Mouse (Mus musculus) hindbrain, embryonic 11.5 days (tissue): ENCODE data around the gene Mrps18b. TPM values are rescaled to one million over a fixed set of nuclear protein-coding genes. Genes with fewer than 3 reads are reported as not detected.

Experiments
- ATAC-seq: fragments of 200-750 bp; cut with Nextera tagmentation; 2 replicates; pipeline ENCODE4 v1.8.0; 2017; ENCODE audit warnings: mild to moderate bottlenecking, moderate TSS enrichment, moderate library complexity; ENCODE audit not compliant: low FRiP score
- DNase-seq: peaks from one replicate; pipeline ENCODE4 v3.0.0-alpha.2; 2015; ENCODE audit warnings: low spot score
- H3K27ac ChIP-seq: fragments of 300-500 bp; sonication (generic); 2 replicates; pipeline ENCODE4 v1.5.1; 2014; ENCODE audit warnings: mild to moderate bottlenecking, low read depth, low read length
- H3K27me3 ChIP-seq: fragments of 300-500 bp; sonication (generic); 2 replicates; pipeline ENCODE4 v1.6.1; 2014; ENCODE audit warnings: mild to moderate bottlenecking, low read length, moderate library complexity, mixed read lengths; ENCODE audit not compliant: control insufficient read depth, insufficient read depth
- H3K36me3 ChIP-seq: fragments of 300-500 bp; sonication (generic); 2 replicates; pipeline ENCODE4 v1.6.1; 2014; ENCODE audit warnings: mild to moderate bottlenecking, low read length, moderate library complexity, mixed read lengths; ENCODE audit not compliant: control insufficient read depth, insufficient read depth
- H3K4me1 ChIP-seq: fragments of 300-500 bp; sonication (generic); replicated peaks from 2 replicates; pipeline ENCODE4 v1.6.1; 2014; ENCODE audit warnings: low read length, mixed read lengths; ENCODE audit not compliant: control insufficient read depth, insufficient read depth
- H3K4me2 ChIP-seq: fragments of 300-500 bp; sonication (generic); replicated peaks from 2 replicates; pipeline ENCODE4 v1.6.1; 2014; ENCODE audit warnings: mild to moderate bottlenecking, low read depth, low read length
- H3K4me3 ChIP-seq: fragments of 300-500 bp; sonication (generic); 2 replicates; pipeline ENCODE4 v1.5.1; 2014; ENCODE audit warnings: low read depth, low read length
- H3K9ac ChIP-seq: fragments of 300-500 bp; sonication (generic); 2 replicates; pipeline ENCODE4 v1.6.1; 2014; ENCODE audit warnings: low read depth, low read length
- H3K9me3 ChIP-seq: fragments of 300-500 bp; sonication (generic); 2 replicates; pipeline ENCODE4 v1.6.1; 2016; ENCODE audit warnings: low read length; ENCODE audit not compliant: control insufficient read depth
- WGBS: fragments of 180-500 bp; shearing (Covaris S2); extraction: QIAGEN DNeasy Blood & Tissue Kit; methylation state at CpG from one replicate; pipeline ENCODE4 v1.1.7; 2014; 5-methylcytosine and 5-hydroxymethylcytosine counted together
- polyA plus RNA-seq: library from polyadenylated mRNA; unstranded; fragments of >200 nt; fragmentation: Nextera tagmentation; extraction: Ambion mirVana; gene quantifications from 2 replicates; pipeline ENCODE4 v1.2.1, GENCODE M21; 2014

The Mrps18b gene
- polyA plus RNA-seq, 1 experiment from 2014 or later: 67.4 TPM

DNA sequence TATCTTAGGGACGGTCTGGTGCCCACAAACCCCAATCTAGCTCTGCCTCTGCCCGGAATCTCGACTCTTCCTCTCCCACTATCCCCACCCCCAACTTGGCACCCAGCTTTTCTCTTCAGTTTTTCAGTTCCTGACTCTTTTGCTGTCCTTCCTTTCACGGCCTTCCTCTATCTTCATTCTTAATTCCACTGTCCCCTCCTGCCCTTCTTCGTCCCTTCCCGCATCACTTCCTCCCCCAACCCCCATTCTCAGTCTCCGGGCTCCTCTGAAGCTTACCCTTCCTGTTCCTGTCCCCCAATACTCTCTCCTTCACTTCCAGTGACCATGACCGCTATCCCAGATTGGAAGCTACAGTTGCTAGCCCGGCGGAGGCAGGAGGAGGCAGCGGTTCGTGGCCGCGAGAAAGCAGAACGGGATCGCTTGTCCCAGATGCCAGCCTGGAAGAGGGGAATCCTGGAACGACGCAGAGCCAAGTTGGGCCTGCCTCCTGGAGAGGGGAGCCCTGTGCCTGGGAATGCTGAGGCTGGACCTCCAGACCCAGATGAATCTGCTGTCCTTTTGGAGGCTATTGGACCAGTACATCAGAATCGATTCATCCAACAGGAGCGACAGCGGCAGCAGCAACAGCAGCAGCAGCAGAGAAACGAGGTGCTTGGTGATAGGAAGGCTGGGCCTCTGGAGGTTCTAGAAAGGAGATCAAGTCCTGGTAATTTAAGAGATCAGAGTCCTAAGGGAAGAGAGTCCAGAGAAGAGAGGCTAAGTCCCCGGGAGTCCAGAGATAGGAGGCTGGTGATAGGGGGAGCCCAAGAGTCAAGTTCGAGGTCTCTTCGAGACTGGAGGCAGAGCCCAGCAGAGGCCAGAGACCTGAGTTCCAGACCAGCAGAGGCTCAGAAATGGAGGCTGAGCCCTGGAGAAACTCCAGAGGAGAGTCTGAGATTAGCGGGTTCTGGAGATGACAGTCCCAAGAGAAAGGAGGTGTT, 49.0 kb downstream of the Mrps18b start:
- 9% methylated on average over 26 of the region's 26 CpGs for WGBS
- peak; percentile 53 for DNase-seq
- peaks cover 8% of the 10 kb centered on the region for H3K4me1 ChIP-seq

DNA sequence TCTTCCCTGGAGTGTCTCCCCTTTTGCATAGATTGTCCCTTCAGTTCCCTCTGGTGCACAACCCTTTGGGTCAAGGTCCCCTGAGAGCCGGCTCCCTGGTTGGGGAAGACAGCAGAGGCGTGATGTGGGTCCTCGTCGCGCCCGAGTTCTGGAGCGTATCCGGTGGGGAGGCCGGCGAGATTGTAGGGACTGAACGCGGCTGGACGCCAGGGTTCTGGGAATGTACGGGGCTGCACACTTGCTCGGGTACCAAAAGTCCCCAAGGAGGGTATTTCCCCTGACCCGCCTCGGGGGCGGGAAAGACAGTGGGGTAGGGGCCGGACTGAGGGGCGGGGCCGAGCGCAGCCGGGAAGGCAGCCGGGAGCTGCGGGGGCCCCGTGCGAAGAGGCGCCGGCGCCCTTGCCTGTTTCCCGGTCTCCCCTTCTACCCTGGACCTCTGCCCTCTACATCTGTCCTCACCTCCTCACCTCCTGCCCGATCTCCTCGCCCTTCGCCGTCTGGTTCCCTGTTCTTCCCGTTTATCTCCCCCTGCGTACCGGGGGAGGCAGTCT, 49.8 kb downstream of the Mrps18b start:
- H3K36me3 ChIP-seq: peaks cover 4% of the 10 kb centered on the region
- WGBS: under 1% methylated on average over 38 of the region's 38 CpGs

More for the DNA sequence above, 49.0 kb downstream of the Mrps18b start:
- Histone ChIP-seq H3K9ac (peak overlapping the region; percentile 87), H3K27ac (peak overlapping the region; percentile 99), H3K4me3 (peak overlapping the region; percentile 54), H3K4me2 (peak overlapping the region; percentile 98), H3K9me3 (peaks cover 5% of the 10 kb centered on the region; the same call in 1 of the 2 replicates), H3K27me3 (no peaks in the 10 kb centered on the region), H3K36me3 (peaks cover 5% of the 10 kb centered on the region)
- ATAC-seq: no peak

GRCm38 (mm10) chr17:35865481-35866280, 50.5 kb downstream of the Mrps18b start, which contains the start of gene Ppp1r18:
Gene Ppp1r18 (plus strand): TSS chr17:35865593.
- Histone ChIP-seq H3K27ac (peak within 1 kb of the TSS; percentile 99), H3K27me3 (no peaks in the 10 kb centered on the region), H3K9ac (peak within 1 kb of the TSS; percentile 87), H3K4me3 (peak within 1 kb of the TSS; percentile 54), H3K9me3 (no peaks in the 10 kb centered on the region), H3K4me2 (peak within 1 kb of the TSS; percentile 98), H3K36me3 (no peaks in the 10 kb centered on the region; the same call in 1 of the 2 replicates), H3K4me1 (peaks cover 8% of the 10 kb centered on the region)
- DNase-seq: peak; percentile 89
- peak; percentile 76 for ATAC-seq
- WGBS: under 1% methylated on average over 47 of the region's 48 CpGs

More for the DNA sequence above, 49.8 kb downstream of the Mrps18b start:
- DNase-seq (peak; percentile 77), ATAC-seq (peak; percentile 56)
- peak overlapping the region; percentile 87 for H3K9ac ChIP-seq
- peak overlapping the region; percentile 99 for H3K27ac ChIP-seq
- peaks cover 4% of the 10 kb centered on the region; the same call in 1 of the 2 replicates for H3K9me3 ChIP-seq
- peaks cover 8% of the 10 kb centered on the region for H3K4me1 ChIP-seq
- H3K4me3 ChIP-seq: peak overlapping the region; percentile 54
- no peaks in the 10 kb centered on the region for H3K27me3 ChIP-seq
- H3K4me2 ChIP-seq: peak overlapping the region; percentile 98

DNA sequence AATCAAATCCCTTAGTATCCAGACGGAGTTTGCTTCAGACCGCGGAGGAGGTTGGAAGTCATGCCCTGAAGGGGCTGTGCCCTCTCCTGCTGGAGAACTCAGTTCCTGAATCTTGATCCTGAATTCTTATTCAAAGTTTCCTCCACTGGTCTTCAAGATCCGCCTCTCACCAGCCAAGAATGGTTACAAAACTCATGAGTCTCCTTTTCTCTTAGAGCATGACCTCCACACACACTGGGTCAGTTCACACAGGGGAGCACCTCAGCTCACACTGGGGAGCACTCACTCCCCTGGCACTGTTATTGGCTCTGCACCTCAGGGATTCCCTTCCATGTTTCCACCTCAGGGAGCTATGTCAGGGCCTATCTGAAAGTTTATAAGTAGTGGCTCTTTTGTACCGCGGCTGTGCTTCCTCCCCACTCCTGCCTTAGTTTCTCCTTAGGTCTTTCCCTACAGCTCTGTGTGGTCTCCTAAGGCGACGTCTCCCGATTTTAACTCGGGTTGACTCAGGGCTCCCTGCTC, 51.3 kb downstream of the Mrps18b start:
- H3K36me3 ChIP-seq: no peaks in the 10 kb centered on the region; the same call in 1 of the 2 replicates
- H3K27ac ChIP-seq: peak overlapping the region; percentile 99
- H3K4me1 ChIP-seq: peaks cover 8% of the 10 kb centered on the region
- no peaks in the 10 kb centered on the region for H3K27me3 ChIP-seq
- ATAC-seq: no peak
- peak overlapping the region; percentile 87 for H3K9ac ChIP-seq
- peak overlapping the region; percentile 98 for H3K4me2 ChIP-seq
- 25% methylated on average over 10 of the region's 10 CpGs for WGBS
- H3K4me3 ChIP-seq: peak overlapping the region; percentile 54
- no peak for DNase-seq
- no peaks in the 10 kb centered on the region for H3K9me3 ChIP-seq

- H3K27me3 ChIP-seq: no peaks in the 10 kb centered on the region
- H3K9ac ChIP-seq: peak within 1 kb of the TSS; percentile 79
- peak within 1 kb of the TSS; percentile 64 for H3K4me2 ChIP-seq
- ATAC-seq (peak; percentile 87), DNase-seq (peak; percentile 90)
- peak within 1 kb of the TSS; percentile 86 for H3K27ac ChIP-seq
- peak within 1 kb of the TSS; percentile 63 for H3K4me3 ChIP-seq
- H3K9me3 ChIP-seq: no peaks in the 10 kb centered on the region
- no peaks in the 10 kb centered on the region for H3K4me1 ChIP-seq
- H3K36me3 ChIP-seq: 0 out of 2 replicates have a peak, but pooled peaks cover 3% of the 10 kb centered on the region
- WGBS: under 1% methylated on average over 47 of the region's 47 CpGs
These were observed 54.9 kb downstream of the Mrps18b start, which contains the start of gene Nrm for GRCm38 (mm10) chr17:35861198-35861857. Gene Nrm (plus strand): TSS chr17:35861318.

- H3K9me3 ChIP-seq: no peaks in the 10 kb centered on the region
- 4% methylated on average over 12 of the region's 12 CpGs for WGBS
- no peak for DNase-seq
- peak overlapping the region; percentile 63 for H3K4me3 ChIP-seq
- H3K36me3 ChIP-seq: 0 out of 2 replicates have a peak, but pooled peaks cover 3% of the 10 kb centered on the region
- no peaks in the 10 kb centered on the region for H3K27me3 ChIP-seq
- no peaks in the 10 kb centered on the region for H3K4me1 ChIP-seq
- no peak for ATAC-seq
- H3K4me2 ChIP-seq: peak overlapping the region; percentile 64
- H3K27ac ChIP-seq: peak overlapping the region; percentile 86
- H3K9ac ChIP-seq: peak overlapping the region; percentile 79
These were observed 55.4 kb downstream of the Mrps18b start for GRCm38 (mm10) chr17:35860831-35861197.
